ENCODE assay signal across 9 mouse cellular contexts in genomic region chr15:89157954-89158353, GRCm38 (mm10). TPM values are rescaled to one million over a fixed set of nuclear protein-coding genes. Genes with fewer than 3 reads are reported as not detected.
DNase-seq lines count a peak whose midpoint lies in the region; ATAC-seq and TF ChIP-seq lines count a peak whose summit lies in the region.
"Had no signal": no experiment of that assay in that cellular context is flagged by ENCODE, and none has a peak within 500 bp of the region (broad histone marks: within the 10 kb centered on the region; RNA-seq: fewer than 3 reads in every experiment).

No protein-coding gene starts in this region.

- TF ChIP-seq EP300 in heart, adult 2 months (IDR thresholded peaks at IDR 0.05; ENCODE audit: insufficient read depth, low read depth, low read length) = peak; percentile 62; the same call in 1 of the 2 replicates

- H3K4me1 ChIP-seq in heart, adult 2 months (ENCODE audit: control insufficient read depth, insufficient read depth, low read length) = no peaks in the 10 kb centered on the region
- peaks cover under 1% of the 10 kb centered on the region; the same call in 1 of the 2 replicates for H3K4me1 ChIP-seq in midbrain, embryonic 13.5 days (replicated peaks)
- H3K4me1 ChIP-seq: embryonic facial prominence, embryonic 12.5 days had no signal

- no peaks in the 10 kb centered on the region for H3K9me3 ChIP-seq in midbrain, embryonic 13.5 days
- H3K9me3 ChIP-seq: embryonic facial prominence, embryonic 12.5 days had no signal

- TF ChIP-seq CTCF in layer of hippocampus, adult 2 months (conservative IDR thresholded peaks at IDR 0.05) = peak; percentile 81
- peak; percentile 83 for TF ChIP-seq CTCF in heart, adult 2 months (IDR thresholded peaks at IDR 0.05)

- no peak overlapping the region for H3K4me3 ChIP-seq in layer of hippocampus, adult 2 months
- H3K4me3 ChIP-seq in heart, adult 2 months = no peak overlapping the region
- H3K4me3 ChIP-seq in midbrain, embryonic 13.5 days (replicated peaks) = no peak overlapping the region
- H3K4me3 ChIP-seq: embryonic facial prominence, embryonic 12.5 days had no signal

- no peaks in the 10 kb centered on the region for H3K36me3 ChIP-seq in heart, adult 2 months (ENCODE audit: control insufficient read depth, insufficient read depth, low read length)
- peaks cover 96% of the 10 kb centered on the region for H3K36me3 ChIP-seq in midbrain, embryonic 13.5 days

- DNase-seq in layer of hippocampus, adult 2 months (ENCODE audit: low spot score in 2 of 2) = peak; percentile 50 to 62
- DNase-seq in layer of hippocampus, postnatal 36 days = no peak
- peak; percentile 95 for DNase-seq in R1 (ENCODE audit: low read depth, low spot score)
- DNase-seq in heart, adult 2 months = peak; percentile 72 to 76
- DNase-seq in kidney, postnatal 36 days = peak; percentile 76 to 90
- DNase-seq in thymus, postnatal 14 days = peak; percentile 82

- 44% methylated on average over 7 of the region's 7 CpGs for WGBS in heart, adult 2 months
- WGBS in midbrain, embryonic 13.5 days = 70% methylated on average over 7 of the region's 7 CpGs

- H3K79me2 ChIP-seq in heart, adult 2 months (replicated peaks; ENCODE audit: control insufficient read depth, insufficient read depth, low read length) = no peaks in the 10 kb centered on the region

- no peak overlapping the region for H3K27ac ChIP-seq in layer of hippocampus, adult 2 months
- no peak overlapping the region for H3K27ac ChIP-seq in heart, adult 2 months
- no peak overlapping the region for H3K27ac ChIP-seq in midbrain, embryonic 13.5 days
- H3K27ac ChIP-seq: embryonic facial prominence, embryonic 12.5 days had no signal

- ATAC-seq in common myeloid progenitor, adult 5-6 weeks (replicated peaks; ENCODE audit: low read depth, poor library complexity, severe bottlenecking) = peak; percentile 95
- peak; percentile 49; the same call in 1 of the 2 replicates for ATAC-seq in midbrain, embryonic 13.5 days

- no peak for TF ChIP-seq POLR2A in heart, adult 2 months (IDR thresholded peaks at IDR 0.05; ENCODE audit: insufficient read depth, low read depth, low read length)

- intact Hi-C loops in heart, adult 2 months (cut with DNase I) = loop anchor here (2.0 to 5.0 kb wide), 3 partner anchors 36 to 53 kb away; partner anchors contain the start of genes Dennd6b, Ppp6r2 and Tubgcp6

- H3K27me3 ChIP-seq in heart, adult 2 months (ENCODE audit: control insufficient read depth, insufficient read depth, low read length) = no peaks in the 10 kb centered on the region
- H3K27me3 ChIP-seq in midbrain, embryonic 13.5 days = no peaks in the 10 kb centered on the region
- H3K27me3 ChIP-seq: embryonic facial prominence, embryonic 12.5 days had no signal

- H3K9ac ChIP-seq in heart, adult 2 months (ENCODE audit: low read depth, low read length) = no peak overlapping the region
- no peak overlapping the region for H3K9ac ChIP-seq in midbrain, embryonic 13.5 days (replicated peaks)
- H3K9ac ChIP-seq: embryonic facial prominence, embryonic 12.5 days had no signal

- no peak overlapping the region for H3K4me2 ChIP-seq in midbrain, embryonic 13.5 days (replicated peaks)
- H3K4me2 ChIP-seq: embryonic facial prominence, embryonic 12.5 days had no signal

RNA-seq across cellular contexts. Expression of gene Mapk11, which starts 8.5 kb away (rescaled TPM):
- total RNA-seq in layer of hippocampus, adult 2 months (2021) = 10 to 100 TPM; 21.6 to 25.8 TPM
- 10 to 100 TPM; 21.9 to 22.8 TPM for total RNA-seq in layer of hippocampus, postnatal 36 days (2021)
- 0.50 and 0.73 TPM in 2 replicates for total RNA-seq in common myeloid progenitor, adult 5-6 weeks (2017)
- 1 to 10 TPM; 1.9 to 2.0 TPM for total RNA-seq in heart, adult 2 months (2021)
- 4.7 and 5.2 TPM in 2 replicates for polyA plus RNA-seq in heart, adult 2 months (2012; rRNA removed)
- 39.8 and 44.2 TPM in 2 replicates for polyA plus RNA-seq in midbrain, embryonic 13.5 days (2015; fragmentation: Nextera tagmentation; extraction: Ambion mirVana)

RNA-seq across cellular contexts. Expression of gene Mapk12, which starts 17.5 kb away (rescaled TPM):
- total RNA-seq in layer of hippocampus, adult 2 months (2021) = 1 to 10 TPM; 4.4 to 5.6 TPM
- total RNA-seq in layer of hippocampus, postnatal 36 days (2021) = 1 to 10 TPM; 3.1 to 4.7 TPM
- not detected in 2 replicates for total RNA-seq in common myeloid progenitor, adult 5-6 weeks (2017)
- 10 to 100 TPM; 20.7 to 21.1 TPM for total RNA-seq in heart, adult 2 months (2021)
- polyA plus RNA-seq in heart, adult 2 months (2012; rRNA removed) = 30.5 and 43.2 TPM in 2 replicates
- polyA plus RNA-seq in midbrain, embryonic 13.5 days (2015; fragmentation: Nextera tagmentation; extraction: Ambion mirVana) = 8.2 TPM in 2 replicates

RNA-seq across cellular contexts. Expression of gene Plxnb2, which starts 22.6 kb away (rescaled TPM):
- total RNA-seq in layer of hippocampus, adult 2 months (2021) = 10 to 100 TPM; 49.7 to 59.1 TPM
- 10 to 100 TPM; 51.0 to 58.7 TPM for total RNA-seq in layer of hippocampus, postnatal 36 days (2021)
- total RNA-seq in common myeloid progenitor, adult 5-6 weeks (2017) = 20.2 and 29.2 TPM in 2 replicates
- total RNA-seq in heart, adult 2 months (2021) = 10 to 100 TPM; 75.7 to 93.5 TPM
- 92.3 and 121 TPM in 2 replicates for polyA plus RNA-seq in heart, adult 2 months (2012; rRNA removed)
- polyA plus RNA-seq in midbrain, embryonic 13.5 days (2015; fragmentation: Nextera tagmentation; extraction: Ambion mirVana) = 102 and 115 TPM in 2 replicates

RNA-seq across cellular contexts. Expression of gene Hdac10, which starts 29.5 kb away (rescaled TPM):
- 10 to 100 TPM; 16.3 to 17.9 TPM for total RNA-seq in layer of hippocampus, adult 2 months (2021)
- 10 to 100 TPM; 14.3 to 14.7 TPM for total RNA-seq in layer of hippocampus, postnatal 36 days (2021)
- total RNA-seq in common myeloid progenitor, adult 5-6 weeks (2017) = 15.7 and 18.0 TPM in 2 replicates
- total RNA-seq in heart, adult 2 months (2021) = 1 to 10 TPM; 6.3 to 7.6 TPM
- 19.5 and 23.1 TPM in 2 replicates for polyA plus RNA-seq in heart, adult 2 months (2012; rRNA removed)
- polyA plus RNA-seq in midbrain, embryonic 13.5 days (2015; fragmentation: Nextera tagmentation; extraction: Ambion mirVana) = 25.0 and 26.0 TPM in 2 replicates

RNA-seq across cellular contexts. Expression of gene Tubgcp6, which starts 35.0 kb away (rescaled TPM):
- total RNA-seq in layer of hippocampus, adult 2 months (2021) = 10 to 100 TPM; 31.0 to 31.5 TPM
- total RNA-seq in layer of hippocampus, postnatal 36 days (2021) = 10 to 100 TPM; 28.4 to 35.3 TPM
- 14.6 and 21.7 TPM in 2 replicates for total RNA-seq in common myeloid progenitor, adult 5-6 weeks (2017)
- total RNA-seq in heart, adult 2 months (2021) = 1 to 10 TPM; 7.3 to 8.7 TPM
- polyA plus RNA-seq in heart, adult 2 months (2012; rRNA removed) = 16.2 and 18.7 TPM in 2 replicates
- 17.4 and 19.9 TPM in 2 replicates for polyA plus RNA-seq in midbrain, embryonic 13.5 days (2015; fragmentation: Nextera tagmentation; extraction: Ambion mirVana)

Comparison
In these comparisons a context has a peak if more than half of its experiments do, and no peak if none do; other contexts are left out.
1. DNase-seq: peak in layer of hippocampus, adult 2 months (2 of 2), R1 (single experiment), heart, adult 2 months (2 of 2), kidney, postnatal 36 days (2 of 2) and thymus, postnatal 14 days (single experiment); none in layer of hippocampus, postnatal 36 days (0 of 2).
2. RNA of gene Mapk11, which starts 8.5 kb away (total RNA-seq): 21.6 to 25.8 TPM in layer of hippocampus, adult 2 months and 21.9 to 22.8 TPM in layer of hippocampus, postnatal 36 days; 1.9 to 2.0 TPM in heart, adult 2 months and 0.50 to 0.73 TPM in common myeloid progenitor, adult 5-6 weeks; every median in the first group is over 4 times any median in the second.